Mouse (Mus musculus) right cerebral cortex, postnatal 25 days (tissue): ENCODE data around the gene Vezt.

Experiments used
- DNase-seq: peaks from one replicate; pipeline ENCODE4 v3.0.0; 2022

The Vezt gene

GRCm38 (mm10) chr10:93949921-93950320 is 85.7 kb downstream of the Vezt start:
- no peak for DNase-seq

GRCm38 (mm10) chr10:93945843-93946499 is 89.6 kb downstream of the Vezt start:
- DNase-seq: no peak

- no peak for DNase-seq
These were observed 90.3 kb downstream of the Vezt start for GRCm38 (mm10) chr10:93945364-93945763.

- no peak for DNase-seq
These were observed 91.4 kb downstream of the Vezt start for GRCm38 (mm10) chr10:93944241-93944640.

GRCm38 (mm10) chr10:93940279-93940678 is 95.3 kb downstream of the Vezt start:
- DNase-seq: no peak

GRCm38 (mm10) chr10:93939676-93940075 is 95.9 kb downstream of the Vezt start:
- DNase-seq: no peak

- no peak for DNase-seq
These were observed 96.8 kb downstream of the Vezt start for GRCm38 (mm10) chr10:93938844-93939271.

GRCm38 (mm10) chr10:93933980-93934379 is 101.6 kb downstream of the Vezt start:
- DNase-seq: no peak

- no peak for DNase-seq
These were observed 102.8 kb downstream of the Vezt start for GRCm38 (mm10) chr10:93932861-93933260.

- no peak for DNase-seq
These were observed 103.6 kb downstream of the Vezt start for GRCm38 (mm10) chr10:93932020-93932419.

GRCm38 (mm10) chr10:93931431-93931830 is 104.2 kb downstream of the Vezt start:
- DNase-seq: no peak

- DNase-seq: no peak
These were observed 105.3 kb downstream of the Vezt start for GRCm38 (mm10) chr10:93930236-93930824.

GRCm38 (mm10) chr10:93924666-93925065 is 111.0 kb downstream of the Vezt start:
- DNase-seq: no peak

- DNase-seq: no peak
These were observed 114.5 kb downstream of the Vezt start for GRCm38 (mm10) chr10:93921160-93921559.

- peak; percentile 9 for DNase-seq
These were observed 116.4 kb downstream of the Vezt start for GRCm38 (mm10) chr10:93919227-93919626.

- no peak for DNase-seq
These were observed 116.9 kb downstream of the Vezt start for GRCm38 (mm10) chr10:93918701-93919100.

- DNase-seq: no peak
These were observed 117.5 kb downstream of the Vezt start for GRCm38 (mm10) chr10:93918087-93918486.

- DNase-seq: no peak
These were observed 118.8 kb downstream of the Vezt start for GRCm38 (mm10) chr10:93916778-93917177.

- no peak for DNase-seq
These were observed 119.9 kb downstream of the Vezt start for GRCm38 (mm10) chr10:93915531-93916275.

- DNase-seq: no peak
These were observed 122.1 kb downstream of the Vezt start for GRCm38 (mm10) chr10:93913525-93913924.

- no peak for DNase-seq
These were observed 122.7 kb downstream of the Vezt start for GRCm38 (mm10) chr10:93912917-93913316.

GRCm38 (mm10) chr10:93912136-93912855 is 123.3 kb downstream of the Vezt start:
- no peak for DNase-seq

GRCm38 (mm10) chr10:93911326-93911725 is 124.3 kb downstream of the Vezt start:
- DNase-seq: no peak
